Mouse (Mus musculus) urinary bladder, postnatal 4 days (tissue): ENCODE results near the gene Orai3.
"Not testable (repeated sequence)": the region's sequence is repeated elsewhere in the genome, so short reads cannot be mapped to it uniquely, and the experiment has no call there.

ENCODE experiments used
- DNase-seq, 2 experiments: peaks; one replicate each; pipeline ENCODE4 v3.0.0; 2021 to 2022; ENCODE audit warnings: low spot score in 2 of 2

Gene Orai3

GRCm38 (mm10) chr7:127769651-127770038, at the start of gene Orai3:
Gene Orai3, plus strand, starts transcription at chr7:127769815.
- peak; percentile 85 to 87 for DNase-seq

- no peak for DNase-seq
Observed at GRCm38 (mm10) chr7:127725490-127725889, 44.1 kb upstream of the Orai3 start.

GRCm38 (mm10) chr7:127725924-127726323, 43.7 kb upstream of the Orai3 start:
- no peak for DNase-seq

- no peak for DNase-seq
Observed at GRCm38 (mm10) chr7:127727898-127728297, 41.7 kb upstream of the Orai3 start.

- DNase-seq: no peak
Observed at GRCm38 (mm10) chr7:127730170-127730569, 39.4 kb upstream of the Orai3 start.

- not testable (repeated sequence) for DNase-seq
Observed at GRCm38 (mm10) chr7:127732066-127732465, 37.5 kb upstream of the Orai3 start, which contains the start of gene Ctf2. Gene Ctf2, minus strand, starts transcription at chr7:127732166.

GRCm38 (mm10) chr7:127744366-127745045, 25.1 kb upstream of the Orai3 start, which contains the start of gene Fbxl19:
Gene Fbxl19, plus strand, starts transcription at chr7:127744543.
- DNase-seq: peak; percentile 63 to 75

GRCm38 (mm10) chr7:127745251-127745651, 24.4 kb upstream of the Orai3 start:
- peak; percentile 89 to 91 for DNase-seq

GRCm38 (mm10) chr7:127745652-127746493, 23.7 kb upstream of the Orai3 start:
- DNase-seq: peak; percentile 93 to 94

- DNase-seq: peak in 1 of 2 experiments; percentile 47
Observed at GRCm38 (mm10) chr7:127746494-127747491, 22.8 kb upstream of the Orai3 start.

- no peak for DNase-seq
Observed at GRCm38 (mm10) chr7:127747559-127748234, 21.9 kb upstream of the Orai3 start.

- no peak for DNase-seq
Observed at GRCm38 (mm10) chr7:127748235-127748560, 21.4 kb upstream of the Orai3 start.

- DNase-seq: no peak
Observed at GRCm38 (mm10) chr7:127750131-127751127, 19.2 kb upstream of the Orai3 start.

GRCm38 (mm10) chr7:127751619-127752018, 18.0 kb upstream of the Orai3 start:
- no peak for DNase-seq

- no peak for DNase-seq
Observed at GRCm38 (mm10) chr7:127752069-127752468, 17.5 kb upstream of the Orai3 start.

- no peak for DNase-seq
Observed at GRCm38 (mm10) chr7:127753158-127753557, 16.5 kb upstream of the Orai3 start.

- DNase-seq: no peak
Observed at GRCm38 (mm10) chr7:127753741-127754140, 15.9 kb upstream of the Orai3 start.

GRCm38 (mm10) chr7:127759716-127760115, 9.9 kb upstream of the Orai3 start:
- DNase-seq: no peak

GRCm38 (mm10) chr7:127760478-127760877, 9.1 kb upstream of the Orai3 start:
- no peak for DNase-seq

GRCm38 (mm10) chr7:127761026-127761425, 8.6 kb upstream of the Orai3 start:
- peak; percentile 59 to 76 for DNase-seq
